Mouse (Mus musculus): Measurements from ENCODE around the gene Olfr1061.
"Not testable (repeated sequence)": the region's sequence is repeated elsewhere in the genome, so short reads cannot be mapped to it uniquely, and the experiment has no call there.

Gene Olfr1061

GRCm38 (mm10) chr2:86413950-86414349 is at the start of gene Olfr1061:
Gene Olfr1061, minus strand, starts transcription at chr2:86414050.
- no peak for DNase-seq (ENCODE audit: low spot score)

- DNase-seq (ENCODE audit: low spot score), result no peak
Observed at GRCm38 (mm10) chr2:86460434-86460833, 46.6 kb upstream of the Olfr1061 start.

- no peak for DNase-seq (ENCODE audit: low spot score)
Observed at GRCm38 (mm10) chr2:86456169-86456568, 42.3 kb upstream of the Olfr1061 start, which contains the start of gene Olfr1066. Gene Olfr1066, minus strand, starts transcription at chr2:86456269.

GRCm38 (mm10) chr2:86450491-86450890 is 36.6 kb upstream of the Olfr1061 start, which contains the start of gene Olfr1065:
Gene Olfr1065, minus strand, starts transcription at chr2:86450591.
- DNase-seq (ENCODE audit: low spot score), result not testable (repeated sequence)

GRCm38 (mm10) chr2:86442101-86442500 is 28.3 kb upstream of the Olfr1061 start:
- DNase-seq (ENCODE audit: low spot score), result not testable (repeated sequence)

GRCm38 (mm10) chr2:86428511-86428910 is 14.7 kb upstream of the Olfr1061 start:
- not testable (repeated sequence) for DNase-seq (ENCODE audit: low spot score)

GRCm38 (mm10) chr2:86426649-86427048 is 12.8 kb upstream of the Olfr1061 start, which contains the start of gene Olfr1062:
Gene Olfr1062, minus strand, starts transcription at chr2:86426749.
- DNase-seq (ENCODE audit: low spot score), result not testable (repeated sequence)

- no peak for DNase-seq (ENCODE audit: low spot score)
Observed at GRCm38 (mm10) chr2:86395114-86395513, 18.7 kb downstream of the Olfr1061 start.

- not testable (repeated sequence) for DNase-seq (ENCODE audit: low spot score)
Observed at GRCm38 (mm10) chr2:86388461-86388860, 25.4 kb downstream of the Olfr1061 start, which contains the start of gene Olfr1058. Gene Olfr1058, minus strand, starts transcription at chr2:86388561.

GRCm38 (mm10) chr2:86378293-86378692 is 35.6 kb downstream of the Olfr1061 start, which contains the start of gene Olfr1057:
Gene Olfr1057, minus strand, starts transcription at chr2:86378393.
- DNase-seq (ENCODE audit: low spot score), result no peak

- not testable (repeated sequence) for DNase-seq (ENCODE audit: low spot score)
Observed at GRCm38 (mm10) chr2:86366342-86366741, 47.5 kb downstream of the Olfr1061 start.
